Mouse (Mus musculus) bone marrow macrophage, adult 2 months (primary cell): ENCODE data around the gene Arid2.

Experiments used
- CTCF ChIP-seq: IDR thresholded peaks from 2 replicates; pipeline ENCODE4 v1.5.1; 2012; ENCODE audit warnings: low read depth, mild to moderate bottlenecking, low read length, moderate library complexity
- POLR2A ChIP-seq: IDR thresholded peaks from 2 replicates; pipeline ENCODE4 v1.6.1; 2012; ENCODE audit warnings: mild to moderate bottlenecking, low read depth, low read length, borderline replicate concordance

GRCm38 (mm10) chr15:96269402-96269801 is 17.9 kb upstream of the Arid2 start:
- TF ChIP-seq CTCF (no peak), POLR2A (no peak)
